Mouse (Mus musculus) forebrain, embryonic 12.5 days (tissue): ENCODE measurements around the gene Nfya. TPM values are rescaled to one million over a fixed set of nuclear protein-coding genes. Genes with fewer than 3 reads are reported as not detected.

Source experiments
- ATAC-seq: fragments of 200-750 bp; cut with Nextera tagmentation; 2 replicates; pipeline ENCODE4 v1.8.0; 2017; ENCODE audit warnings: moderate TSS enrichment; ENCODE audit not compliant: low FRiP score
- H3K27ac ChIP-seq: fragments of 300-500 bp; sonication (generic); 2 replicates; pipeline ENCODE4 v1.5.1; 2016; ENCODE audit warnings: mild to moderate bottlenecking
- H3K27me3 ChIP-seq: fragments of 300-500 bp; sonication (generic); 2 replicates; pipeline ENCODE4 v1.6.1; 2016; ENCODE audit warnings: mild to moderate bottlenecking
- H3K36me3 ChIP-seq: fragments of 300-500 bp; sonication (generic); replicated peaks from 2 replicates; pipeline ENCODE4 v1.6.1; 2016; ENCODE audit warnings: mild to moderate bottlenecking
- H3K4me1 ChIP-seq: fragments of 300-500 bp; sonication (generic); 2 replicates; pipeline ENCODE4 v1.6.1; 2016
- H3K4me2 ChIP-seq: fragments of 300-500 bp; sonication (generic); 2 replicates; pipeline ENCODE4 v1.6.1; 2016; ENCODE audit warnings: mild to moderate bottlenecking, moderate library complexity
- H3K4me3 ChIP-seq: fragments of 300-500 bp; sonication (generic); replicated peaks from 2 replicates; pipeline ENCODE4 v1.5.1; 2016; ENCODE audit warnings: mild to moderate bottlenecking
- H3K9ac ChIP-seq: fragments of 300-500 bp; sonication (generic); 2 replicates; pipeline ENCODE4 v1.6.1; 2016; ENCODE audit warnings: mild to moderate bottlenecking
- H3K9me3 ChIP-seq: fragments of 300-500 bp; sonication (generic); 2 replicates; pipeline ENCODE4 v1.6.1; 2016
- WGBS: fragments of 180-500 bp; shearing (Covaris S2); methylation state at CpG from one replicate; pipeline ENCODE4 v1.1.7; 2016; 5-methylcytosine and 5-hydroxymethylcytosine counted together
- polyA plus RNA-seq: library from polyadenylated mRNA; unstranded; fragments of >200 nt; fragmentation: Nextera tagmentation; extraction: Ambion mirVana; gene quantifications from 2 replicates; pipeline ENCODE4 v1.2.1, GENCODE M21; 2016

The Nfya gene
- polyA plus RNA-seq, 1 experiment from 2014 or later, result 20.7 TPM

DNA sequence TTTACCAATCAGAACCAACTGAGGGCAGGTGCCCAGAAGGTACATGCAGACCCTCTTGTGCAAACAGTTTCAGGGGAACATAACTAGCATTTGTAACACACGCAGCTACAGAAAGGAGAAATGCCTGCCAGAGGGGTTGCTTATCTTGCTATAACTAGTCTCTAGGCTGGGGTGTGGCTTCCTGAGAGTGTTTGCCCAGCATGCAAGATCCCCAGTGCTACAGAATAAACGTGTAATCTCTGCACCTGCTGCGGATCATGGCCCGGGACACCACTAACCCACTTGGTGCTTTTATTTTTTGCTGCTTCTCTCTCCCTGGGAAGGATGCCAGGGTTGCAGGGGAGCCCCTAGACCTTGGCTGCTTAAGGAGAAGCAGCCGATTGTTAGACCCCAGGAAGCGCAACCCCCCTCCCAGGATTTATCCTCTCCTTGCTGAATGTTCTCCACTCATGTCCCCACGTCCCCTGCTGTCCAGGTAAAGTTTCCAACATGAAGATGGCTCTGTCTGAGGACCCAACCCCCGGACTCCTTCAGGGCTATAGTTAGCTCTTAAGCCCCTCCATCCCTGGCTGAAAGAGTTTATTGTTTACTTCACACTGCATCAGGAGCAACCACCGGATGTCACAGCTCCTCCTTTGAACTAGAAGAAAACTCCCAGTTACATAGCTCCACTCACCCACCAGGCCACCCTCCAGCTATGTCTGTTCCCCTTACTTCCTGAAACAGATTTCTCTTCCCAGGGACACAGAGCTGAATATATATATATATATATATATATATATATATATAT, 16.3 kb upstream of the Nfya start:
- no peaks in the 10 kb centered on the region for H3K36me3 ChIP-seq
- WGBS, result 35% methylated on average over 9 of the region's 9 CpGs
- no peak overlapping the region for H3K4me2 ChIP-seq
- H3K4me1 ChIP-seq, result peaks cover 15% of the 10 kb centered on the region; the same call in 1 of the 2 replicates
- H3K27ac ChIP-seq, result 0 out of 2 replicates have a peak overlapping the region, but pooled peaks have one; percentile 5
- H3K4me3 ChIP-seq, result no peak overlapping the region
- no peak overlapping the region for H3K9ac ChIP-seq
- no peaks in the 10 kb centered on the region for H3K27me3 ChIP-seq
- no peaks in the 10 kb centered on the region for H3K9me3 ChIP-seq
- no peak for ATAC-seq

DNA sequence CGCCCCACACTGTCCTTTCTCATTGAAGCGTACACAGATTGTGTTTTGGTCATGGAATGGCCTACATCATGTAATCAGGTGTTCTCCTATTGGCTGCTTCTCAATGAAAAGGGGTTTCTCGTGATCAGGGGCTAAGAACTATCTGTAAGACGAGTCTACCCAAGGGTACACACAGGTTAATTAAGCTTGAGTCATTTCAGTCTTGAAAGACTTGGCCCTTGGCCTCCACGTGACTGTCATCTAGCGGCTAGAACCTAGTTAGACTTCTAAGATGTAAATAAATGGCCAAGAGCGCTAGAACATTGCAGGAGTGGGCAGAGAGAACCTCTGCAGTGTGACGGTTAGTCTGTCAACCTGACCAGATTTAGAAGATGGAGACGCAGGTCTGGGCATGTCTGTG, 14.5 kb upstream of the Nfya start:
- Histone ChIP-seq H3K4me1 (peaks cover 15% of the 10 kb centered on the region; the same call in 1 of the 2 replicates), H3K9me3 (no peaks in the 10 kb centered on the region), H3K9ac (no peak overlapping the region), H3K4me3 (no peak overlapping the region), H3K36me3 (no peaks in the 10 kb centered on the region), H3K27ac (no peak overlapping the region), H3K4me2 (no peak overlapping the region), H3K27me3 (no peaks in the 10 kb centered on the region)
- no peak for ATAC-seq
- 78% methylated on average over 9 of the region's 9 CpGs for WGBS

DNA sequence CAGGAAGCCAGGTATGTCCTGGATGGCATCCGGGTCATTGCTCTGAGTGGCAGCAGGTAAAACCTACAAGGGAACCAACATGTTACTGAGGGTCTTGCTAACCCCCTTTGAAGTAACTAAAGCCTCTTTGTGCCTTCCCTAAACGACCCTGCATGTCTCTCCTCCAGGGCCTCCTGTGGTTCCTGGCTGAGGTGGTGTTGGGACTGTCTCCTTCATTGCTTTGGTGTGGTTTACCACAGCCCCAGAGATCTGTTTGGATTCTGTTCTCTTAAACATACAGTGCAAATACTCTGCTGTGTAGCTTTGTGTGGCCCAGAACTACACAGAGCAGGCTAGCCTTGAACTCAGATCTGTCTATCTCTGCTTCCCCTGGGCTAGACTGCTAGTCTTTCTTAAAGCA, 9.9 kb upstream of the Nfya start:
- no peaks in the 10 kb centered on the region for H3K9me3 ChIP-seq
- no peak for ATAC-seq
- no peak overlapping the region for H3K4me2 ChIP-seq
- H3K9ac ChIP-seq, result no peak overlapping the region
- H3K4me1 ChIP-seq, result no peaks in the 10 kb centered on the region
- WGBS, result 76% methylated on average over 2 of the region's 2 CpGs
- H3K27me3 ChIP-seq, result no peaks in the 10 kb centered on the region
- no peak overlapping the region for H3K27ac ChIP-seq
- H3K36me3 ChIP-seq, result peaks cover 37% of the 10 kb centered on the region
- H3K4me3 ChIP-seq, result no peak overlapping the region

DNA sequence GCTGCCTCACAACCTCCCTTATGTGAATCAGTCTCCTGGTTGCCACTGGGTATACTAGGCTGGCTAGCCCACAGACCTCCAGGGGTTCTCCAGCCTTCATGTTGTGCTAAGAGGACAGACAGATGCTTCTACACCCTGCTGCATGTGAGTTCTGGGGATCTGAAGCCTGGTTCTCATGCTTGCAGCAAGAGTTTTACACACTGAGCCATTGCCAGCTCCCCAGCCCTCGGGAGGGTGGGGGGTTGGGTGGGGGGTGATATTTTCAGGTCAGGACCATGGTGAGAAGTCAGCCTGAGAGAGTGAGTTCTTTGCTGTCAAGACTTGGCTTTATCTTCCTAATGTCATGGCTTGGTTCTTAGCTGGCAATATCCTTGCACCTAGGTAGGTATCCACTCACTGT, 9.1 kb upstream of the Nfya start:
- ATAC-seq, result no peak
- Histone ChIP-seq H3K9me3 (no peaks in the 10 kb centered on the region), H3K4me2 (no peak overlapping the region), H3K4me3 (no peak overlapping the region), H3K27ac (no peak overlapping the region), H3K36me3 (peaks cover 43% of the 10 kb centered on the region), H3K4me1 (no peaks in the 10 kb centered on the region), H3K27me3 (no peaks in the 10 kb centered on the region), H3K9ac (no peak overlapping the region)
- WGBS, result 87% methylated on average over 1 of the region's 1 CpGs

DNA sequence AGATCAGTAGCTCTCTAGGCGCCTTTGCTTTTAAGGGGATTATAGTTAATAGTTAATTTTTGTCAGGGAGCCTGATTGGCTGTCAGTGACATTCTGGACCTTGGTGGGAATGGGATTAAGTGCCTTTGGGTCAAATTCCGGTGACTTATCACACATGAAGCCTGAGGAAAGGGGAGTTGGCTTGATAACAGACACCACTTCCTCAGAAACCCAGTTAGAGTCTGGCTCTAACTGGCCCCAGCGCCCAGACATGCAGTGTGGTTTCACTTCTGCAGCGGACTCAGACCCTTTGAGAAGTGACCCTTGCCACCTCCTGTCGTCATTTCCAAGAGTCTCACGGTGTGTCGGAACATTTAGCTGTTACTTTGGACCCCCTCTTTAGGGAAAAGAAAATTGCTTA, 8.5 kb upstream of the Nfya start:
- Histone ChIP-seq H3K4me1 (no peaks in the 10 kb centered on the region), H3K27me3 (no peaks in the 10 kb centered on the region), H3K4me2 (no peak overlapping the region), H3K36me3 (peaks cover 48% of the 10 kb centered on the region), H3K9ac (no peak overlapping the region), H3K9me3 (no peaks in the 10 kb centered on the region), H3K27ac (no peak overlapping the region), H3K4me3 (no peak overlapping the region)
- ATAC-seq, result no peak
- WGBS, result 94% methylated on average over 7 of the region's 7 CpGs

DNA sequence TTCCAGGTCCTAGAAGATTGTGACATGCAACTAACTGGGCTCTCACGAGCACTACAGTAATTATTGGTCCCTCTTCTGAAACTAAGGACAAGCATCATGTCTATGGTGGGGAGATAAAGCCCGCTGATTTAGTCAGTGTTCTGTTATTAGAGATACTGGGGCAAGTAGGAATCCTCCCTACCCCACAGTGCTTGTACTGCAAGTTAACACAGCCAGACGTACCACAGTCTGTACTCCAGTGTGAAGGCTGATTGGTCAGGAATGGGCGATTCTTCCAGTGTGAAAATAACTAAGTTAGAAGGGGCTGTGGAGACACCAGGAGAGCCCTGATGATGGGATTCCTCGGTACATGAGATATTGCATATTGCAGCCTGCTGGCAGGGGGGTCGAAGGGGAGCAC, 7.8 kb upstream of the Nfya start:
- no peak for ATAC-seq
- 90% methylated on average over 6 of the region's 6 CpGs for WGBS
- Histone ChIP-seq H3K27ac (no peak overlapping the region), H3K27me3 (no peaks in the 10 kb centered on the region), H3K4me1 (no peaks in the 10 kb centered on the region), H3K9me3 (no peaks in the 10 kb centered on the region), H3K4me3 (no peak overlapping the region), H3K36me3 (peaks cover 48% of the 10 kb centered on the region), H3K9ac (no peak overlapping the region), H3K4me2 (no peak overlapping the region)

DNA sequence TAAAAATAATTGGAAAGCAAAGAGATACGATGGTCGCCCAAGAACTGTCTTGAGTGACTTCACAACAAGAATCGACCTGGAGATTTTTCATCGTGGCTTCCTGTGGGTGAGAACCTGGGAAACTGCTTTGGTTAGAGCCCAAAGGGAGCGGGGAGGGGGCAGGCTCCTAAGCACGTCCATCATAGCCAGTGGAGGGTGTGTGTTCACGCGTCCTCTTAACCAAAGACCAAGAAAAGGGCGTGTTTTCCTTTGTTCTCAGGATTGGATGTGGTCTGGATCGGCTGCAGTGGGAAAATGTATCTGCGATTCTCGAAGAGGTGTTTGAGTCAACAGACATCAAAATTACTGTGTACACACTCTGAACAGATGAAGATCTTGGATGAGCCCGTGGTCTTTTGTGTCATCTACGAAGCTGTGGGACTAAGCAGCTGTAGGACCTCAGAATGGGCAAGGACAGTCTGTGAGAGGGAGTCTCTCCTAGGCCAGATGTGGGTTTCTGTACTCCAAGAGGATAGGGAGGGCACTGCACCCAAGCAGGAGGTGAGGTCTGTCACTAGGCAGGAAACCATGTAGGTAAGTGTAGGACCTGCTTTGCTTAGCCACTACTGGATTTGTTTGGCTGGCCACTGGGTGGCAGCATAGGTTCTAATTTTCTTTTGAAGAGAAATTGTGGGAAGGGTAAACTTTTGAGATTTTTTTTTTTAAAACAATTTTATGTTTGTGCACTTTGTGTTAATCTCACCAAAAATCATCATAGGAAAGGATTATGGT, 6.9 kb upstream of the Nfya start:
- H3K4me1 ChIP-seq, result peaks cover 5% of the 10 kb centered on the region; the same call in 1 of the 2 replicates
- H3K9ac ChIP-seq, result no peak overlapping the region
- H3K36me3 ChIP-seq, result peaks cover 48% of the 10 kb centered on the region
- 91% methylated on average over 14 of the region's 14 CpGs for WGBS
- no peaks in the 10 kb centered on the region for H3K27me3 ChIP-seq
- peak; percentile 83 for ATAC-seq
- H3K9me3 ChIP-seq, result no peaks in the 10 kb centered on the region
- H3K27ac ChIP-seq, result 0 out of 2 replicates have a peak overlapping the region, but pooled peaks have one; percentile 10
- H3K4me2 ChIP-seq, result no peak overlapping the region
- no peak overlapping the region for H3K4me3 ChIP-seq

DNA sequence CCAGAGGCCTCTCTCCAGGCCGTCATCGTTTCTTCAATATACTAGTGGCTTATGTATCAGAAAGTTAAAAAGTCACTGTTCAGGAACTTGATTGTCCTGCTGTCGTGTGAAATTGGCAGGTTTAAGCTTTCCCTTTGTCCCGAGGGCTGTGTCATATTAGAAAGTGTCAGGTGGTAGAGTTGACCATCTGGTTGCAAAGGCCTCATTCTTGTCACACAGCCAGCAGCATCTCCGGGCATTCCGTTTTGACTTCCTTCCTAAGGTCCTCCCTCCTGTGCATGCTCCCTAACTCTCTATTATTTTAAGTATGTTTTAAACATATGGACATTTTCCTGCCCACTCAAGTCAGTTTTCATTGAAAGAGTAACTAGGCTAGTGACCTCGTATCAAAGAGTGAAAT, 6.3 kb upstream of the Nfya start:
- H3K27me3 ChIP-seq, result no peaks in the 10 kb centered on the region
- 0 out of 2 replicates have a peak overlapping the region, but pooled peaks have one; percentile 10 for H3K27ac ChIP-seq
- ATAC-seq, result no peak
- H3K36me3 ChIP-seq, result peaks cover 48% of the 10 kb centered on the region
- 86% methylated on average over 7 of the region's 7 CpGs for WGBS
- H3K4me2 ChIP-seq, result no peak overlapping the region
- no peak overlapping the region for H3K9ac ChIP-seq
- no peak overlapping the region for H3K4me3 ChIP-seq
- no peaks in the 10 kb centered on the region for H3K9me3 ChIP-seq
- H3K4me1 ChIP-seq, result peaks cover 10% of the 10 kb centered on the region

DNA sequence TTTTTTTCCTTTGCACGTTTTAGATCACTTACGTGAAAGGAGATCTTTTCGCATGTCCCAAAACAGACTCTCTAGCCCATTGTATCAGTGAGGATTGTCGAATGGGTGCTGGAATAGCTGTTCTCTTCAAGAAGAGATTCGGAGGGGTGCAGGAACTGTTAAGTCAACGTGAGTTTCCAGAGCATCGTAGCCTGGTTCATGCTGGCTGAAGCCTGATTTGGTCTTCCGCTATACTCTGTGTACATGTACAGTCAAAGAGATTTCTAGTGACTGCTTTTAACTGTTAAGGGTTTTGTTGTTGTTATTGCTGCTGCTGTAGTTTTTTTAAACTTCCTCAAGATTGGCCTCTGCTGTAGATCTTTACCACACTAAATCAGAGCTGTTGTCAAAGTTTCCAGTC, 1.5 kb upstream of the Nfya start:
- no peak for ATAC-seq
- Histone ChIP-seq H3K9ac (peak overlapping the region; percentile 78), H3K36me3 (peaks cover 27% of the 10 kb centered on the region), H3K4me2 (peak overlapping the region; percentile 72), H3K27me3 (no peaks in the 10 kb centered on the region), H3K9me3 (no peaks in the 10 kb centered on the region), H3K4me1 (peaks cover 27% of the 10 kb centered on the region), H3K4me3 (peak overlapping the region; percentile 83), H3K27ac (peak overlapping the region; percentile 100; the same call in 1 of the 2 replicates)
- WGBS, result 55% methylated on average over 8 of the region's 8 CpGs

DNA sequence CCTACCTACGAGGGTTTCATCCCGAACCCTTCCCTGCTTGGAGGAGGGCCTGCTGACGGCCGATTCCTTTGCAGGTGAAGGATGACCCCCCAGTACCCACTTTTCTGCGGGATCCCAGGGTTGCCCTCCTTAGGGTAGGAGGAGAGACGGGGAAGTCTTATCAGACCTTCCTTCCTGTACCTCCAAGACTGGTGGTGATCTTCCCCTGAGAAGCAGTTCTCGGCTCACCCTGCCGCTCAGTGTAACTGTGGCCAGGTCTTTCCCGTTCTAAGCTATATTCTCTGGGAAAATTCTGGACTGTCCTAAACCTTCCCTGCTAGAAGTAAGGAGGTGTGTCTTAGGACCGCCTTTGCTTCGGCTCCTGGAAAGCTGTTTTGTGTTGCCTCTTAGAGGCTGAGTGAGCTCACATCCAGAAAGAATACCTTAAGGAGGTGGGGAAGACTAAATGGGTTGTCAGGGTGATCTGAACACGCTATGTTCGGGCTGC, 636 bp upstream of the Nfya start:
- H3K4me1 ChIP-seq, result peaks cover 27% of the 10 kb centered on the region
- H3K27me3 ChIP-seq, result no peaks in the 10 kb centered on the region
- H3K9me3 ChIP-seq, result no peaks in the 10 kb centered on the region
- WGBS, result 0% methylated on average over 13 of the region's 13 CpGs
- H3K4me3 ChIP-seq, result peak overlapping the region; percentile 83
- H3K4me2 ChIP-seq, result peak overlapping the region; percentile 72
- peaks cover 18% of the 10 kb centered on the region for H3K36me3 ChIP-seq
- peak overlapping the region; percentile 78 for H3K9ac ChIP-seq
- H3K27ac ChIP-seq, result peak overlapping the region; percentile 100
- ATAC-seq, result peak; percentile 3

DNA sequence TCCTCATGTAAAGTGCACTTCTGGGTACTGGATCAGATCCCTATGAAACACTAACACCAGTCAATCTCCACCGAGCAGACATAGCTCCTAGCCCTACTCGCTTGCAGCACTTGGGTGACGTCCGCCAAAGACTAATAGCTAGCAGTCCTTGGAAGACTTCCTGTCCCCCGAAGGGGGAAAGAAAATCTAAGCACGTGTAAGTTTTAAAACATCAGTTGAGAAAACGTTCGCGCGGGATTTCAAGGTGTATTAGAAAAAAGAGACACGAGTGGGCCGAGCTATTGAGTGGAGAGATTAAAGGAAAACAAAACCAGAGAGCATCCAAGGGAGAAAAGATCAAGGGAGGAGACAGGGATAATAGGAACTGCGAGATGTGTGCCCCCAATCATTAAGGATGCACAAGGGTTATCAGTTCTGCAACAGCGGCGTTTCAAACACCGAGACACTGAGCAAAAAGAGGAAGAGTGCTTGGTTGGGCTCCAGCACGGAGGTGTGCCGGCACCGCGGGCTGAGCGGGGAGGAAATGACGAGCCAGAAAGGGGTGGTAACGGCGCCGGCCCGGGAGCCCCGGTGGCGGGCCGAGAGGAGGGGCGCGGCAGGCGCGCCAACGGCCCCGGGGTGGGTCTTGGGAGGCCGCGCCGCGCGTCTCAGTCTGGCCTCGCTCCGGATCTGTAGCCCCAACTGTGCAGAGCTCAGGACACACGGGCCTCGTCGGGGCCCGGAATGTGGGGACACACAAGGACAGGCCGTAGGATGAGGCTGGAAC, 997 bp downstream of the Nfya start:
- no peaks in the 10 kb centered on the region for H3K9me3 ChIP-seq
- H3K27ac ChIP-seq, result peak overlapping the region; percentile 100
- peak overlapping the region; percentile 83 for H3K4me2 ChIP-seq
- H3K4me1 ChIP-seq, result peaks cover 27% of the 10 kb centered on the region
- ATAC-seq, result peak; percentile 28
- H3K9ac ChIP-seq, result peak overlapping the region; percentile 99
- H3K4me3 ChIP-seq, result peak overlapping the region; percentile 83
- H3K36me3 ChIP-seq, result peaks cover 4% of the 10 kb centered on the region; the same call in 1 of the 2 replicates
- H3K27me3 ChIP-seq, result no peaks in the 10 kb centered on the region
- WGBS, result under 1% methylated on average over 47 of the region's 47 CpGs
